Mouse (Mus musculus) midbrain, embryonic 14.5 days (tissue): ENCODE measurements around the gene Wnk3. TPM values are rescaled to one million over a fixed set of nuclear protein-coding genes. Genes with fewer than 3 reads are reported as not detected.
"Not testable (repeated sequence)": the region's sequence is repeated elsewhere in the genome, so short reads cannot be mapped to it uniquely, and the experiment has no call there.

Experiments
- ATAC-seq: fragments of 200-750 bp; cut with Nextera tagmentation; 2 replicates; pipeline ENCODE4 v1.8.0; 2017; ENCODE audit warnings: moderate number of reproducible peaks, moderate library complexity; ENCODE audit not compliant: low FRiP score, low TSS enrichment
- DNase-seq: peaks from one replicate; pipeline ENCODE4 v3.0.0-alpha.2; 2015
- H3K27ac ChIP-seq: fragments of 300-500 bp; sonication (generic); replicated peaks from 2 replicates; pipeline ENCODE4 v1.5.1; 2014; ENCODE audit warnings: mild to moderate bottlenecking, low read depth, low read length, moderate library complexity
- H3K27me3 ChIP-seq: fragments of 300-500 bp; sonication (generic); 2 replicates; pipeline ENCODE4 v1.6.1; 2014; ENCODE audit warnings: low read length, control low read depth, mixed read lengths; ENCODE audit not compliant: control insufficient read depth, insufficient read depth
- H3K36me3 ChIP-seq: fragments of 300-500 bp; sonication (generic); 2 replicates; pipeline ENCODE4 v1.6.1; 2014; ENCODE audit warnings: low read length, control low read depth; ENCODE audit not compliant: control insufficient read depth, insufficient read depth
- H3K4me1 ChIP-seq: fragments of 300-500 bp; sonication (generic); 2 replicates; pipeline ENCODE4 v1.6.1; 2014; ENCODE audit warnings: mild to moderate bottlenecking, antibody characterized with exemption, low read length, control low read depth; ENCODE audit not compliant: control insufficient read depth, insufficient read depth
- H3K4me2 ChIP-seq: fragments of 300-500 bp; sonication (generic); 2 replicates; pipeline ENCODE4 v1.6.1; 2014; ENCODE audit warnings: mild to moderate bottlenecking, low read length, moderate library complexity
- H3K4me3 ChIP-seq: fragments of 300-500 bp; sonication (generic); replicated peaks from 2 replicates; pipeline ENCODE4 v1.5.1; 2014; ENCODE audit warnings: low read depth, low read length
- H3K9ac ChIP-seq: fragments of 300-500 bp; sonication (generic); replicated peaks from 2 replicates; pipeline ENCODE4 v1.6.1; 2014; ENCODE audit warnings: mild to moderate bottlenecking, low read length, moderate library complexity
- H3K9me3 ChIP-seq: fragments of 300-500 bp; sonication (generic); 2 replicates; pipeline ENCODE4 v1.6.1; 2016; ENCODE audit warnings: low read length, control low read depth, mixed read lengths; ENCODE audit not compliant: control insufficient read depth
- WGBS: fragments of 180-500 bp; shearing (Covaris S2); extraction: QIAGEN DNeasy Blood & Tissue Kit; methylation state at CpG from one replicate; pipeline ENCODE4 v1.1.7; 2014; 5-methylcytosine and 5-hydroxymethylcytosine counted together
- polyA plus RNA-seq: library from polyadenylated mRNA; unstranded; fragments of >200 nt; fragmentation: Nextera tagmentation; extraction: Ambion mirVana; gene quantifications from 2 replicates; pipeline ENCODE4 v1.2.1, GENCODE M21; 2014

Wnk3 gene
- 33.5 and 36.8 TPM in 2 replicates for polyA plus RNA-seq

DNA sequence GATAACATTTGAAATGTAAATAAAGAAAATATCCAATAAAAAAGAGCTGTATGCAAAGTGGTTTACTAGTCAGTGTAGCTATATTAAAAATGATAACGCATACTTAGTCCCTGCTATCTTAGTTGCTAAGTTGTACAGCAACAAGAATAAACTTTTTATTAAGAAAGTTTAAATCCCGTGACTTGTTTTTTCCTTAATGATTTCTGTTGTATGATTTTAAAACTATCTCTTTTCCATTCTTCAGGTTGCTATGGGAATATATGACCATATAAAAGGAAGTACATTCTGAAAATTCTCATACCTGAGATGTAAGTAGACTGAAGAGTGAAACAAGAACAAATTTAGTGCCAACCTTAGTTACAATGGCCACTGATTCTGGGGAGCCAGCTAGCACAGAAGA, at the start of gene Wnk3:
TSS of gene Wnk3 (plus strand) at position 301 of the 400 bp plus-strand sequence.
- H3K27me3 ChIP-seq = no peaks in the 10 kb centered on the region
- no peak for DNase-seq
- WGBS = 95% methylated on average over 2 of the region's 2 CpGs
- H3K4me1 ChIP-seq = no peaks in the 10 kb centered on the region
- no peak within 1 kb of the TSS for H3K9ac ChIP-seq
- H3K4me2 ChIP-seq = no peak within 1 kb of the TSS
- H3K36me3 ChIP-seq = 0 out of 2 replicates have a peak, but pooled peaks cover 9% of the 10 kb centered on the region
- no peak within 1 kb of the TSS for H3K27ac ChIP-seq
- H3K4me3 ChIP-seq = no peak within 1 kb of the TSS
- no peaks in the 10 kb centered on the region for H3K9me3 ChIP-seq
- no peak for ATAC-seq

DNA sequence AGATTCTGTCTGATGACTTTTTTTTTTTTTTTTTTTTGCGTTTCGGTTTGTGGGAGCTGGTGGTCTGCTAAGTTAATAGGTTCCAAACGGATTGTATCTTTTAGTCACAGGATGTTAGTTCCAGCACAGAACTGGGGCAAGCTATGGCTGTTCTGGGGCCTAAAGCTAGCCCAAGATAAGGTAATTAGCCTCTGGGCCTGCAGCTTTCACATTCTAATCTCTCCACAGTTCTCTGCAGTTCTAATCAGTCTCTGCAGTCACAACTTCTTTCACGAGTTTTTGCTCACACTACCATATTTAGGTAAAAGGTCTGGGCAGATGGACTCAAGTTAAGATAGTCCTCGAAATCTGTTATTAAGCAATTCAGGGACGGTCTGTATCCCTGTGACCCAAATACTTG, 39.5 kb upstream of the Wnk3 start:
- no peak overlapping the region for H3K27ac ChIP-seq
- H3K4me2 ChIP-seq = no peak overlapping the region
- H3K27me3 ChIP-seq = no peaks in the 10 kb centered on the region
- H3K9ac ChIP-seq = no peak overlapping the region
- no peak overlapping the region for H3K4me3 ChIP-seq
- H3K4me1 ChIP-seq = no peaks in the 10 kb centered on the region
- 80% methylated on average over 6 of the region's 6 CpGs for WGBS
- no peak for ATAC-seq
- H3K9me3 ChIP-seq = no peaks in the 10 kb centered on the region
- DNase-seq = no peak
- no peaks in the 10 kb centered on the region for H3K36me3 ChIP-seq

DNA sequence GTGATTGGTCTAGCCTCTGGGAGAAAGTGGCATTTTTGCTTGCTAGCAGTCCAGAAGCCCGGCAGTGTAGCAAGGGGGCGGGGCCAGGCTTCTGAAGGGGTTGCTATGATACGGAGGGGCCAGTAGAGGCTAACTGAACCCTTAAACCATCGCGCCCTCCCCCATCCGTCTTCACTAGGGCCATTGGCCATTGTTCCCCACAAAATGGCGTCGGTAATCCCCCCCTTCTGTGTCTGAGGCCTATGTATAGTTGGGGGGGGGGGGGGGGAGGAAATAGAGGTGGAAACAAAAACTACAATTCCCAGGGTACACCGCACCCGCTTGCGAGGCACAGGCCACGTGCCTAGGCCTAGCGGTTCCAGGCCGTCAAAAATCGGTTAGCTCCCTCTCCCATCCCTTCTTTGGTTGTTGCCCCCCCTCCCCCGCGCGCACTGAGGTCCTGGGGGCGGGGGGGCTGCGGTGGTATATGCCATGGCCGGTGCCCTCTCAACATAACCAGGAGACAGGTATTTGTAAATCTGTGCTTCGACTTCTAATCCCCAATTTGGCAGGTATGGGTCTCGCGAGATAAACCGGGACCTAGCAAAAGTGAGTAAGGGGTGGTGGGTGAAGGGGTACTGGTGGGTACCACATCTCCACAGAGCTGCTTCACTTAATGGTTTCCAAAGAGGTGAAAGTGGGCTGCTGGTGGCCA, 29.3 kb upstream of the Wnk3 start:
- Histone ChIP-seq H3K4me1 (no peaks in the 10 kb centered on the region), H3K9me3 (no peaks in the 10 kb centered on the region), H3K36me3 (no peaks in the 10 kb centered on the region), H3K9ac (peak overlapping the region; percentile 44), H3K27me3 (no peaks in the 10 kb centered on the region), H3K4me2 (peak overlapping the region; percentile 61), H3K4me3 (peak overlapping the region; percentile 34), H3K27ac (peak overlapping the region; percentile 91)
- DNase-seq (peak; percentile 88), ATAC-seq (peak; percentile 81)
- whole genome bisulfite sequencing = 26% methylated on average over 25 of the region's 25 CpGs

DNA sequence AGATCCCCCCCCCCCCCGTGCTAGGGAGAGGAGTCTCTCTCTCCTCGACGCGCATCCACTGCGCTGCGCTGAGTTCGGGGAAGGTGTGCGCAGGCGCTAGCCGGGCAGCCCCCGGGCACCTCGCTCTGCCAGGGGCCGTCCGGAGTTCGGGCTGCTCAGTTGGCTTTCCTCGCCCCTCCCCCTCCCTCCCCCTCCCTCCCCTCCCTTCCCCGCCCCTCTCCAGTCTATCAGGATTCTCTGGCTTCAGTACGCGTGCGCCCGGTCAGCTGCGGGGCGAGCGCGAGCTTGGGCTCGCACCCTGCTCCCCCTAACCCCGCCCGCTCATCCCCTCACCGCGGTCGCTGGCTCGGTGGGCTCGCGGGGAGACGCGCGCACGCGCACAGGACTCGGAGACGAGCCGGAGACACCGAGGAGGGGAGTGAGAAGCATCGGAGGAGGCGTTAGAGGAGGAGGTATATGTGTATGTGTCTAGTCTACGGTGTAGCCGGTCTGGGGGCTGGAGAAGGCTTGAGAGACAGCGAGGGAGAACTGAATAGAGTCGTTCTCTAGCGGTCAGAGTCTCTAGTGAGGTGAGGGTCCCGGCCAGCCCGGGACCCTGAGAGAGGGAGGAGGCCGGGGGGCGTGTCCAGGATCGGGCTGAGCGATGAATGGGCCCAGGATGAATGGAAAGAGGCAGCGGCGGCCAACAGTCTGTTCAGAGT, 28.5 kb upstream of the Wnk3 start:
- 23% methylated on average over 47 of the region's 58 CpGs for WGBS
- ATAC-seq (peak; percentile 90), DNase-seq (peak; percentile 96)
- no peaks in the 10 kb centered on the region for H3K9me3 ChIP-seq
- H3K4me1 ChIP-seq = no peaks in the 10 kb centered on the region
- no peaks in the 10 kb centered on the region for H3K27me3 ChIP-seq
- peak overlapping the region; percentile 45 for H3K4me3 ChIP-seq
- H3K27ac ChIP-seq = peak overlapping the region; percentile 91
- H3K36me3 ChIP-seq = no peaks in the 10 kb centered on the region
- peak overlapping the region; percentile 61 for H3K4me2 ChIP-seq
- H3K9ac ChIP-seq = peak overlapping the region; percentile 46

DNA sequence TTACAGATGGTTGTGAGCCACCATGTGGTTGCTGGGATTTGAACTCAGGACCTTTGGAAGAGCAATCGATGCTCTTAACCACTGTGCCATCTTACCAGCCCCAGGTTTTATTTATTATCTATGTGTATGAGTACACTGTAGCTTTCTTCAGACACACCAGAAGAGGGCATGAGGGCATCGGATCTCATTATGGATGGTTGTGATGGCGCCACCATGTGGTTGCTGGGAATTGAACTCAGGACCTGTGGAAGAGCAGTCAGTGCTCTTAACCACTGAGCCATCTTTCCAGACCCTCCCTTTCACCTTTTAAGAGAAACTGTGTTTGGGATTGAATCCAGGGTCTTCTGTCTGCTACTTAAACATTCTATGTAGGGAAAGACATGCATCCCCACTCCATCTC, 24.7 kb upstream of the Wnk3 start:
- WGBS = 66% methylated on average over 3 of the region's 3 CpGs
- H3K4me3 ChIP-seq, H3K9me3 ChIP-seq, DNase-seq, ATAC-seq, H3K27ac ChIP-seq, H3K27me3 ChIP-seq, H3K36me3 ChIP-seq, H3K4me2 ChIP-seq, H3K4me1 ChIP-seq, H3K9ac ChIP-seq: not testable (repeated sequence)

DNA sequence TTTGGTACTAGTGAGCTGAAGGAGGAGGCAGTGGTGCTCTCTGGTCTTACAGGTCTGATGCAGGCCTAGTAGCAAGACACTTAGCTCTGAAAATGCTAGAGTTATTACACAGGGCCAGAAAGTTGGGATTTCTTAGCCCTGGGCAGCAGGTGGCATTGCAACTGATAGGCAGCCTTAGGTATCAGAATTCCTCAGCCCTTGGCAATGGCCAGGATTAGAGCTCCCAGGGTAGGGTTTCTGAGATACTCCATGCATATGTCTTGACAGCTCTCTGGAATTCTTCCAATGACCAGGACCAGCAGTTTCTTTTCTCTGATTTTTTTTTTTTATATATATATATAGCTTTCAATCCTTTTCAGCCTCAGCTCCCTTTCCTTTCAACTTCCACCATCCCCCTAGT, 100.5 kb downstream of the Wnk3 start:
- no peaks in the 10 kb centered on the region for H3K27me3 ChIP-seq
- no peaks in the 10 kb centered on the region for H3K4me1 ChIP-seq
- DNase-seq = no peak
- H3K9me3 ChIP-seq = no peaks in the 10 kb centered on the region
- no peak overlapping the region for H3K27ac ChIP-seq
- H3K9ac ChIP-seq = no peak overlapping the region
- no peak for ATAC-seq
- H3K4me2 ChIP-seq = no peak overlapping the region
- H3K36me3 ChIP-seq = peaks cover 11% of the 10 kb centered on the region; the same call in 1 of the 2 replicates
- H3K4me3 ChIP-seq = no peak overlapping the region

DNA sequence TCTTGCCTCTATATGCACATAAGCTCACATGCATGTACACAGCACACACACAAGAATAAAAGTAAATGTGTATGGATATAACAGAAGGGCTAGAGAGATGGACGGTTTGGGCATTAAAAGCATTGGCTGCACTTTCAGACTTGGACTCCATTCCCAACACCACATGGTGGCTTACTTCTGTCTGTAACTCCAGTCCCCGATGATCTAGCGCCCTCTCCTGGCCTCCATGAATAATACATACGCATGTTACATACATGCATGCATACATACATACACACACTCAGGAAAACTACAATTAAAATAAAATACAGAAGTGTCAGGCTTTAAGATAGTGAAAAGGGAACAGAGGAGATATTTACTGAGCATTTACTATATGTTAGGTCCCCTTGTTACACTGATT, 115.9 kb downstream of the Wnk3 start:
- Histone ChIP-seq H3K36me3 (no peaks in the 10 kb centered on the region), H3K4me1 (no peaks in the 10 kb centered on the region), H3K9ac (no peak overlapping the region), H3K4me3 (no peak overlapping the region), H3K9me3 (no peaks in the 10 kb centered on the region), H3K27me3 (no peaks in the 10 kb centered on the region), H3K27ac (no peak overlapping the region), H3K4me2 (no peak overlapping the region)
- DNase-seq = no peak
- no peak for ATAC-seq
- WGBS = 81% methylated on average over 4 of the region's 4 CpGs

DNA sequence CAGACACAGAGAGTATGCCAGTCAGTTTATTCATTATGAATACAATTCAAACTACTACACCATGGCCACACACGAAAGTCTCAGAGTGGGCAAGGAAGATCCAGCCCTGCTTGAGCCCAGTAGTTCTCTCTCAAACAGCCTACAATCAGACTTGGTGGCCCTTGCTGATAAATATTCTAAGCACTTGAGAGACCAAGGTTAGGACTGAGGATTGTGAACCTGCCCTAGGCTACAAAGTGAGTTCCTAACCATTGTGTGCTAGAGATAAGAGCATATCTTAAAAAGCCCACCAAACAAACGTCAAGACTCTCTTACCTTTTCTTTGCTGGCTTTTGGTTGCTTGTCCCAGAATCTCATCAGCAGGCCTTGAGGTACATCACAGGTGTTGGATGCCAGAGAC, 135.7 kb downstream of the Wnk3 start:
- Histone ChIP-seq H3K9ac (no peak overlapping the region), H3K36me3 (no peaks in the 10 kb centered on the region), H3K27me3 (no peaks in the 10 kb centered on the region), H3K4me3 (no peak overlapping the region), H3K4me2 (no peak overlapping the region), H3K4me1 (no peaks in the 10 kb centered on the region), H3K9me3 (no peaks in the 10 kb centered on the region), H3K27ac (no peak overlapping the region)
- 86% methylated on average over 2 of the region's 2 CpGs for WGBS
- no peak for ATAC-seq
- DNase-seq = no peak

DNA sequence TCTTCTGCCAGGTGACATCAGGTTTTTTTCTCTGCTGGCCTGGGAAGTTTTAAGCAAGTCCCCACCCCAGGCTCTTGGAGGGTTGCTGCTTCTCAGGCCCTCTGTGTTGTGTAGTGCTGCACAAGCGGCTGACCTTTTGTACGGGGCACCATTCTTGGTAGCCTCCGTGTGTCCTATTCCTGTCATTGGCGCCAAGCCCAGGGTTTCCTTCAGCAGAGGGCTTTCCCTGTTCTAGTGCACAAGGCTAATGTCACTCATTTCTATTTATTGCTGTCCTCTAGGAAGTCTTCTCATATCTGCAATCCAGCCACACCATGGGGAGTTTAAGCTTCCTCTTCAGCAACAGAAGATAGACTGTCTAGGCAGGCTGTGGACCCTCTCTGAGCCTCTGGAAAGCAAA, 139.9 kb downstream of the Wnk3 start:
- H3K27ac ChIP-seq = no peak overlapping the region
- no peak for ATAC-seq
- no peaks in the 10 kb centered on the region for H3K9me3 ChIP-seq
- no peak overlapping the region for H3K9ac ChIP-seq
- no peaks in the 10 kb centered on the region for H3K36me3 ChIP-seq
- H3K4me1 ChIP-seq = no peaks in the 10 kb centered on the region
- WGBS = 81% methylated on average over 4 of the region's 4 CpGs
- no peak overlapping the region for H3K4me2 ChIP-seq
- DNase-seq = no peak
- no peaks in the 10 kb centered on the region for H3K27me3 ChIP-seq
- no peak overlapping the region for H3K4me3 ChIP-seq
